Mouse (Mus musculus) monocyte, adult 2 months (primary cell): ENCODE results near the gene Syt12.

Experiments used
- DNase-seq, 2 experiments: peaks; one replicate each; pipeline ENCODE4 v3.0.0; 2022; ENCODE audit warnings: low spot score in 2 of 2, low read depth in 1 of 2

The Syt12 gene

DNA sequence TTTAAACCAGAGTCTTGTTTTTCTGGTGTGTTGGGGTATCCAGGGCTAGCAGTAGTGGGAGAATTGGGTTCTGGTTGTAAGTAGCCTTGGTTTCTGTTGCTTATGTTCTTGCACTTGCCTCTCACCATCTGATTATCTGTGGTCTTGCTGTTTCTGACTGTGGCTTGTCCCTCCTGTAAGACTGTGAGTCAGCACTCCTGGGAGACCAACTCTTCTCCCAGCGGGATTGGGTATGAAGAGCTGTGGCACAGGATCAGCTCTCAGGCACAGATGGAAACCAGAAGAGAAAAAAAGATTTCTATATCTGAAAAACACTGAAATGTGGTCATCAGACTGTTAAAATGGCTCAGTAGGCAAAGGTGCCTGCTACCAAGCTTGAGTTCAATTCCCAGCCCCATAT is 62.6 kb downstream of the Syt12 start:
- no peak for DNase-seq

DNA sequence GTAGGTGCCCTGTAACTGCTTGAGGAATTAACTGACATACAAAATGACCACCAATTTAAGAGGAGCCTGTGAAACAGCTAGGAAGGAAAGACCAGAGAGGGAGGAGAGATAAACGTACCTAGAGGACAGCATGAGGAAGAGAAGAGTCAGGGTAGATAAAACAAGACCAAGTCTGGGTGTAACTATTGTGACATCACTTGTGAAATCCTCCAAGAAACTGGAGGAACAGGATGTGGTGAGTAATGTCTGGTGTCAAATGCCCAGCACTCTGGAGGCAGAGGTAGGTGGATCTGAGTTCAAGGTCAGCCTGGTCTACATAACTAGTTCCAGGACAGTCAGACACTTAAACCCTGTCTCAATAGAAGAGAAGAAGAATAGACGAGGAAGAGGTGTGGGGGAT is 68.2 kb downstream of the Syt12 start:
- peak in 1 of 2 experiments; percentile 38 for DNase-seq

DNA sequence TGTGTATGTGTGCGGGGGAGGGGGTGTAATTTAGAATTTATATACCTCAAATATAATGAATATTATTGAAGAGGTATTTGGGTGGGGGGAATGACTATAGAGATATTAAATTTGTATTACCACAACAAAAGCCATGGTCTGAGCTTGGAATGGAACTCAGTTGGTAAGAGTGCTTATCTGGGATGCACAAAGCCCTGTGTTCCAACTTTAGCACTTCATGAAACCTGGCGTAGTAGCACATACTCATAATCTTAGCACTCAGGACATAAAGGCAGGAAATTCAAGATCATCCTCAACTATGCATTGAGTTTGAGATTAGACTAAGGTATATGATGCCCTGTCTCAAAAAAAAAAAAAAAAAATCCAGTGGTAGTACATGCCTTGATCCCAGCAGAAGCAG is 72.4 kb downstream of the Syt12 start:
- DNase-seq: no peak

DNA sequence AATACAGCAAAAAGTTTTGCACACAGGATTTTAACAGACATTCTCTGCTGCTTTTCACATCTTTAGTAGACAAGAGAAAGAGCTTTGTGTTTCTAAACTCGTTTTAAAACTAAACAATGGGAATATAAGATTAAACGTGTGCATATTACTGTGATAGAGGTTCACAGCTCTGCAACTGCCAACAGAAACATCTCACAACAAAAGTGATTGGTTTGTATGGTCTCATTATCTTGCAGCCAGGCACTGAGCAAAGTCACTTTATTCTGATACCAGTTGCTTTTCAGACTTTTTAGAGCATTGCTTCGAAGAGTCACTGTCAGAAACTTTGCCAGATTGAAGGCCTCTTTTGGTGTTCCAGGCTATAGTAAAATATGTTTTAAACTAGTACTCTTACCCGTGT is 78.3 kb downstream of the Syt12 start:
- no peak for DNase-seq

DNA sequence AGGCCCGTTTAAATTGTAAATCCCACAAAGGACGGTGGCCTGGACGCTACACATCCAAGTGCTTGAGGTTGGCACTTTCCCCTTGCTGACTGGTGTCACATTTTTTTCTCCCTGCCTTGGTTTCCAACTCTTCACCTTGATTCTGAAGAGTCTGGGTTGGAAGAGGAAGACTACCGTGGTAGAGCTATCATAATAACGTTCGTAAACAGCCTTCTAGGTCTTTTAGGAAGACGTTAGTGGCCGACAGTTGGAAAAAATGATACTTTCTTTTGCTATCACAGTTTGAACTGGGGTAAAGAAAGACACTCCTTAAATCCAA is 78.7 kb downstream of the Syt12 start:
- DNase-seq: no peak

DNA sequence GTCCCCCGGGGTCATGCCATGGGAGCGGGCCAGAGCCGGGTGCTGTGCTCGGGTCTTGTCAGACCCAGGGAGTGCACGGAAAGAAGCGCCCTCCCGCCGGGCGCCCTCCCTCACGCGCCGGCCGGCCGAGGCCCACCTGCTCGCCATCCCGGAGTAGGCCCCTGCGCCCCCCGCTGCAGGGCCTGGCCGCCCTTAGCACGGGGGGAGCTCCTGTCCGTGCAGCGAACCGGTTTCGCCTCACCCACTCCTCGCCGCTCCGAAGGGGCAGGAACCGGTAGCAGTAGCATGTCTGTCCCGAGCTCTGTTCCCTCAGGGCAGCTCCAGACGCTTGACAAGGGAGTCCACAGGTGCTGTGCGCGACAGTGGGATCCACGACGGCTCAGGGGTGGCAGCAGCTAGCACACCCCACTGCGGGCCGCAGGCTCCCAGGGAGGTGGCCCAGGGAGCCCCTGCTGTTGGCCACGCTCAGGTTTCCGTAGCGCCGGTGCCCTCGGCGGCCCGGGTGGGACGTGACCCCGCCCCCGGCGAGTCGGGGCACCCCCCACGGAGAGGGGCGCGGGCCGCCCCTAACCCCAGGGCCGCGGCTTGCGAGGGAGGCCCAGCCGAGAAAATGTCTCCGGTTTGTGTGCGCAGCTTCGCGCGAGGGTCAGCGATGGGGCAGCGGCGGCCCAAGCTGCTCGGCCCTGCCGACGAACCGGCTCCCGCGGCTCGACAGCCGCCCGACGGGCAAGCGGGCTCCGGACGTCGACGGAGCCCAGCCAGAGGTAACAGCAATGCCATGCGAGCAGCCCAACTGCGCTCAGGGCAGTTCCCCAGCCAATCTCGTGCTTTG is 79.2 kb downstream of the Syt12 start, which contains the start of gene Kdm2a:
Gene Kdm2a, minus strand, starts transcription at position 488 of the 832 bp plus-strand sequence.
- peak in 1 of 2 experiments; percentile 32 for DNase-seq

DNA sequence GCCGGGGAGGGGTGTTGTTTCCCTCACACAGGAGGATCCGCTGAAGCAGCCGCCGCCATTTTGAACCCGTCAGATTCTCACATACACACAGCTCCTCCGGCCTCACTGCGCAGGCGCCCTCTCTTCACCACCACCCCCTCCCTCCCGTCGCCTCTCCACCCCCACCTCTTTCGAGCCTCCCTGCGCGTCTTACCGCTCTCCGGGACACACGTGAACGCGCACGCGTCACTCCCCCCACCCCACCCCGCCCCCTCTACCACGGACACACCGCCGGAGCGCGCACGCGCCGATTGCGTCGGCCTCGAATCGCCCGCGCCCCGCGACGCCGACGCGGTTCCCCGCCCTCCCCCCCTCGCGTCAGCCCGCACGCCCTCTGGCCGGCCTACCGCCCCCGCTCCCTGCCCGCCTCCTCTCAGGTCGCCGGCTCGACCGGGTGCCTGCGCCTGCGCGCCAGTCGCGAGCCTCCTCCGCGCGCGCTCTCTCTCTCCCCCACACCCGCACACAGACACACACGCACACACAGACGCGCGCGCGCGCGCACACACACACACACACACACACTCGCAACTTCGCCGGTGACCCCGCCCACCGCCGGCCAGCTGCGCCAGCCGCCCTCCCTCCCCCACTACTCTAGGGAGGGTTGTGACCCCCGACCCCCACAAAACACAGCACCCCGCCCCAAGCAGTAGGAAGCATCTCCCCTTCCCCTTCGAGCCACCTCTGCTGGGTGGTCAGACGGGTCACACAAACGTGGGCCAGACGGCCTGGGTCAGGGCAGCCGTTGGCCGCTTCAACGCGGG is 80.0 kb downstream of the Syt12 start:
- peak; percentile 86 to 92 for DNase-seq

DNA sequence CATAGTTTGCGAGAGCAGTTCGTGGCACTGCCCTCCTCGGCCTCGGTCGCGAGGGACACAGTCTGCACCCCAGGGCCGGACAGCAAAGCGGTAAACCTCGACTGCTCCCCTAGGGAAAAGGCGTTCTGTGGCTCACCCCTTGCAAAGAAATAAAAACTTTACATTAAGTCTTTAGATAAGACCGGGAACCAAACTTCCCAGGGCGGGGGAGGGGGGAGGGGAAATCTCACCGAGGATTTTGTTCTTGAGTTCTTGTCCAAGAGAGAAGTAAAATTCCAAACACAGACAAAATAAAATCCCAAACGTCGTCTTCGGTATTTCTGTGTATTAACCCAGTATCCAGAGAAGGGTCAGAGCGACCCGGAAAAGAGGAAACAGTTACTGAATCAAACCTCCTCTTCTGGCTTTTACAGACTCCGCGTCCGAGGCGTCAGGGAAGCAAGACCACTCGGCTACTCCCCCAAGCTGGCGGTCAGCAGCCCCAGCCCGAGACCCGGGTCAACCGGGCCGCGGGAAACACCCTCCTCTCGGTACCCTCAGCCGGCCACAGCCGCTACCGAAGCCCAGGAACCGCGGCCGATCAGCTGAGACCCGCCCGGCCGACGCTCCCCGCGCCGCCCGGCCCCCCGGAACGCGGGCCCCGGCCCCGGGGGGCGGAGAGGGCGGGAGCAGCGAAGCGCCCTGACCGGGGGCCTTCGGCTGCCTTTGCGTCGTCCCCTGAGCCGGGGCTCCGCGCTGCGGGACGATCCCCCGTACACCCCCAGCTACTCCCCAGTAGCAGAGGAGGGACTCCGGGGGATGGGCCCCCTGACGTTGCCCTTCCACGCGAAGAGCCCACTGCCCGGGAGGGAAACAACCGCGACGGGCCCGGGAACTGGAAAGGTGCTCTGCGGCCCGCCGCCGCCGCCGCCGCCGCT is 80.9 kb downstream of the Syt12 start:
- peak in 1 of 2 experiments; percentile 50 for DNase-seq
